Mouse (Mus musculus): ENCODE measurements around the gene Xrcc1.

GRCm38 (mm10) chr7:24594309-24594803 is 48.3 kb downstream of the Xrcc1 start:
- TF ChIP-seq CHD1 (IDR thresholded peaks at IDR 0.05; ENCODE audit: low read depth, low read length): no peak
- TF ChIP-seq RCOR1 (conservative IDR thresholded peaks at IDR 0.05; ENCODE audit: low read depth, low read length): no peak
- no peak for TF ChIP-seq TBP (conservative IDR thresholded peaks at IDR 0.05; ENCODE audit: low read depth, low read length)
- no peak for TF ChIP-seq MXI1 (IDR thresholded peaks at IDR 0.05; ENCODE audit: low read depth, low read length)
- TF ChIP-seq E2F4 (IDR thresholded peaks at IDR 0.05; ENCODE audit: insufficient replicate concordance, low read depth, low read length): no peak
- no peak for TF ChIP-seq CTCF (conservative IDR thresholded peaks at IDR 0.05 in 1 of 2, IDR thresholded peaks at IDR 0.05 in 1 of 2; ENCODE audit: low read depth in 2 of 2, low read length in 2 of 2)
- no peak for TF ChIP-seq EP300 (IDR thresholded peaks at IDR 0.05; ENCODE audit: low read length)
- TF ChIP-seq ZMIZ1 (IDR thresholded peaks at IDR 0.05; ENCODE audit: low read depth, low read length): no peak
